Mouse (Mus musculus) spleen, adult 2 months (tissue): ENCODE measurements around the gene Irf3. TPM values are rescaled to one million over a fixed set of nuclear protein-coding genes. Genes with fewer than 3 reads are reported as not detected.

Experiments used
- DNase-seq, 2 experiments: peaks; one replicate each; pipeline versions ENCODE4 v3.0.0 to v3.0.0-alpha.2; 2012 to 2021; ENCODE audit warnings: low spot score in 2 of 2, low read depth in 1 of 2
- H3K27ac ChIP-seq: fragments of 200-500 bp; 2 replicates; pipeline ENCODE4 v1.5.1; 2012; ENCODE audit warnings: low read length, inconsistent platforms; ENCODE audit not compliant: insufficient read depth
- H3K27me3 ChIP-seq: fragments of 200-500 bp; 2 replicates; pipeline ENCODE4 v1.6.1; 2012; ENCODE audit warnings: mild to moderate bottlenecking, moderate library complexity, low read length, inconsistent platforms; ENCODE audit not compliant: control insufficient read depth, insufficient read depth
- H3K36me3 ChIP-seq: fragments of 200-500 bp; 2 replicates; pipeline ENCODE4 v1.6.1; 2012; ENCODE audit warnings: mild to moderate bottlenecking, low read length, inconsistent platforms; ENCODE audit not compliant: control insufficient read depth, insufficient read depth
- H3K4me1 ChIP-seq: fragments of 200-500 bp; 2 replicates; pipeline ENCODE4 v1.6.1; 2011; ENCODE audit warnings: inconsistent platforms; ENCODE audit not compliant: control insufficient read depth, insufficient read depth, insufficient read length
- H3K4me3 ChIP-seq: fragments of 200-500 bp; 2 replicates; pipeline ENCODE4 v1.5.1; 2011; ENCODE audit warnings: mild to moderate bottlenecking, inconsistent platforms; ENCODE audit not compliant: insufficient read depth, insufficient read length; ENCODE audit errors: extremely low read depth
- CTCF ChIP-seq: fragments of 200-500 bp; IDR thresholded peaks from 2 replicates; pipeline ENCODE4 v1.5.1; 2011; ENCODE audit warnings: mild to moderate bottlenecking, inconsistent platforms; ENCODE audit not compliant: insufficient read depth, insufficient read length, insufficient replicate concordance; ENCODE audit errors: extremely low read depth
- POLR2A ChIP-seq: fragments of 200-500 bp; IDR thresholded peaks from 2 replicates; pipeline ENCODE4 v1.6.1; 2011; ENCODE audit warnings: low read depth, low read length, inconsistent platforms
- WGBS: fragments of 180-500 bp; shearing (Covaris S2); methylation state at CpG from one replicate; pipeline ENCODE4 v1.1.7; 2018; 5-methylcytosine and 5-hydroxymethylcytosine counted together
- polyA plus RNA-seq: library from polyadenylated mRNA; depleted of rRNA; stranded (reverse); fragments of >200 nt; gene quantifications from 2 replicates; pipeline ENCODE4 v1.2.3, GENCODE M21; 2012

Gene Irf3
- polyA plus RNA-seq, 1 experiment, result 134 TPM

- Histone ChIP-seq H3K4me1 (no peaks in the 10 kb centered on the region), H3K4me3 (no peak overlapping the region), H3K36me3 (peaks cover 50% of the 10 kb centered on the region), H3K27ac (no peak overlapping the region), H3K27me3 (no peaks in the 10 kb centered on the region)
- no peak for DNase-seq
- TF ChIP-seq POLR2A (no peak), CTCF (no peak)
- WGBS, result 91% methylated on average over 6 of the region's 6 CpGs
These were observed 32.5 kb downstream of the Irf3 start for GRCm38 (mm10) chr7:45029995-45030394.

- peaks cover 51% of the 10 kb centered on the region for H3K36me3 ChIP-seq
- TF ChIP-seq POLR2A (no peak), CTCF (no peak)
- H3K4me1 ChIP-seq, result no peaks in the 10 kb centered on the region
- H3K27ac ChIP-seq, result no peak overlapping the region
- H3K27me3 ChIP-seq, result no peaks in the 10 kb centered on the region
- DNase-seq, result no peak
- no peak overlapping the region for H3K4me3 ChIP-seq
- 93% methylated on average over 8 of the region's 8 CpGs for WGBS
These were observed 33.4 kb downstream of the Irf3 start for GRCm38 (mm10) chr7:45030857-45031256.

GRCm38 (mm10) chr7:45033722-45034359 is 36.4 kb downstream of the Irf3 start:
- Histone ChIP-seq H3K4me3 (no peak overlapping the region), H3K4me1 (no peaks in the 10 kb centered on the region), H3K36me3 (peaks cover 42% of the 10 kb centered on the region), H3K27me3 (no peaks in the 10 kb centered on the region), H3K27ac (no peak overlapping the region)
- no peak for TF ChIP-seq POLR2A
- no peak for TF ChIP-seq CTCF
- WGBS, result 94% methylated on average over 19 of the region's 19 CpGs
- DNase-seq, result no peak

GRCm38 (mm10) chr7:45035631-45036030 is 38.2 kb downstream of the Irf3 start:
- DNase-seq, result no peak
- H3K27ac ChIP-seq, result no peak overlapping the region
- H3K36me3 ChIP-seq, result peaks cover 38% of the 10 kb centered on the region
- H3K4me1 ChIP-seq, result no peaks in the 10 kb centered on the region
- TF ChIP-seq CTCF (no peak), POLR2A (no peak)
- WGBS, result 79% methylated on average over 3 of the region's 3 CpGs
- H3K4me3 ChIP-seq, result no peak overlapping the region
- no peaks in the 10 kb centered on the region for H3K27me3 ChIP-seq

- DNase-seq, result no peak
- Histone ChIP-seq H3K27me3 (no peaks in the 10 kb centered on the region), H3K4me3 (no peak overlapping the region), H3K36me3 (peaks cover 37% of the 10 kb centered on the region), H3K4me1 (no peaks in the 10 kb centered on the region), H3K27ac (no peak overlapping the region)
- WGBS, result 95% methylated on average over 11 of the region's 11 CpGs
- TF ChIP-seq CTCF (no peak), POLR2A (no peak)
These were observed 39.3 kb downstream of the Irf3 start for GRCm38 (mm10) chr7:45036702-45037101.

GRCm38 (mm10) chr7:45037720-45038361 is 40.4 kb downstream of the Irf3 start:
- H3K27me3 ChIP-seq, result no peaks in the 10 kb centered on the region
- 63% methylated on average over 7 of the region's 7 CpGs for WGBS
- H3K27ac ChIP-seq, result no peak overlapping the region
- H3K36me3 ChIP-seq, result peaks cover 41% of the 10 kb centered on the region
- no peak overlapping the region for H3K4me3 ChIP-seq
- TF ChIP-seq CTCF, result peak; percentile 85
- no peak for TF ChIP-seq POLR2A
- DNase-seq, result peak in 1 of 2 experiments; percentile 68
- H3K4me1 ChIP-seq, result no peaks in the 10 kb centered on the region

- Histone ChIP-seq H3K4me1 (no peaks in the 10 kb centered on the region), H3K4me3 (no peak overlapping the region), H3K27me3 (no peaks in the 10 kb centered on the region), H3K27ac (no peak overlapping the region), H3K36me3 (peaks cover 43% of the 10 kb centered on the region)
- DNase-seq, result no peak
- TF ChIP-seq CTCF (no peak), POLR2A (no peak)
- WGBS, result 94% methylated on average over 9 of the region's 9 CpGs
These were observed 41.0 kb downstream of the Irf3 start for GRCm38 (mm10) chr7:45038411-45038810.
